Mouse (Mus musculus): ENCODE data around the gene Srgn.

The Srgn gene

GRCm38 (mm10) chr10:62527351-62527750 is at the start of gene Srgn:
TSS of gene Srgn (minus strand) at chr10:62527451.
- no peak for DNase-seq

GRCm38 (mm10) chr10:62575001-62575400 is 47.8 kb upstream of the Srgn start:
- no peak for DNase-seq

- DNase-seq: no peak
Measured at GRCm38 (mm10) chr10:62570126-62570871, 43.0 kb upstream of the Srgn start.

GRCm38 (mm10) chr10:62568861-62569260 is 41.6 kb upstream of the Srgn start:
- DNase-seq: no peak

GRCm38 (mm10) chr10:62557736-62558135 is 30.5 kb upstream of the Srgn start:
- no peak for DNase-seq

GRCm38 (mm10) chr10:62556558-62556901 is 29.3 kb upstream of the Srgn start:
- DNase-seq: no peak

GRCm38 (mm10) chr10:62555705-62556557 is 28.7 kb upstream of the Srgn start:
- no peak for DNase-seq

- DNase-seq: no peak
Measured at GRCm38 (mm10) chr10:62553611-62554091, 26.4 kb upstream of the Srgn start.

GRCm38 (mm10) chr10:62550787-62551300 is 23.6 kb upstream of the Srgn start:
- peak; percentile 19 for DNase-seq

- peak; percentile 55 for DNase-seq
Measured at GRCm38 (mm10) chr10:62549523-62550166, 22.4 kb upstream of the Srgn start.

- DNase-seq: no peak
Measured at GRCm38 (mm10) chr10:62546441-62546840, 19.2 kb upstream of the Srgn start.

- DNase-seq: no peak
Measured at GRCm38 (mm10) chr10:62545759-62546158, 18.5 kb upstream of the Srgn start.

GRCm38 (mm10) chr10:62544316-62544715 is 17.1 kb upstream of the Srgn start:
- no peak for DNase-seq

GRCm38 (mm10) chr10:62543399-62543808 is 16.2 kb upstream of the Srgn start:
- no peak for DNase-seq

- no peak for DNase-seq
Measured at GRCm38 (mm10) chr10:62542928-62543327, 15.7 kb upstream of the Srgn start.

- no peak for DNase-seq
Measured at GRCm38 (mm10) chr10:62542507-62542906, 15.3 kb upstream of the Srgn start.

GRCm38 (mm10) chr10:62541499-62541898 is 14.2 kb upstream of the Srgn start:
- no peak for DNase-seq

GRCm38 (mm10) chr10:62540800-62541199 is 13.5 kb upstream of the Srgn start:
- DNase-seq: no peak

- no peak for DNase-seq
Measured at GRCm38 (mm10) chr10:62534509-62534908, 7.3 kb upstream of the Srgn start.

GRCm38 (mm10) chr10:62532832-62533231 is 5.6 kb upstream of the Srgn start:
- DNase-seq: no peak

- DNase-seq: no peak
Measured at GRCm38 (mm10) chr10:62530183-62530582, 2.9 kb upstream of the Srgn start.

GRCm38 (mm10) chr10:62522346-62522950 is 4.8 kb downstream of the Srgn start:
- DNase-seq: no peak

GRCm38 (mm10) chr10:62521763-62522162 is 5.5 kb downstream of the Srgn start:
- DNase-seq: no peak

Measured in right cerebral cortex, postnatal 14 days (tissue).